Mouse (Mus musculus) C2C12 (cell line): ENCODE data around the gene Rgs3. TPM values are rescaled to one million over a fixed set of nuclear protein-coding genes. Genes with fewer than 3 reads are reported as not detected.

Experiments used
- H3K27me3 ChIP-seq: one replicate; pipeline ENCODE4 v1.6.1; 2011; ENCODE audit not compliant: control insufficient read depth, insufficient read depth, insufficient read length
- H3K36me3 ChIP-seq: one replicate; pipeline ENCODE4 v1.6.1; 2011; ENCODE audit not compliant: control insufficient read depth, insufficient read depth
- H3K4me3 ChIP-seq: one replicate; pipeline ENCODE4 v1.5.1; 2011; ENCODE audit warnings: mild to moderate bottlenecking, control low read depth; ENCODE audit not compliant: poor library complexity, insufficient read depth, severe bottlenecking
- H3K79me2 ChIP-seq: one replicate; pipeline ENCODE4 v1.6.1; 2011; ENCODE audit not compliant: control insufficient read depth, insufficient read depth
- H3K79me3 ChIP-seq: one replicate; pipeline ENCODE4 v1.6.1; 2011; ENCODE audit warnings: low read depth, control low read depth
- H3ac ChIP-seq: one replicate; pipeline ENCODE3; 2011; ENCODE audit warnings: low read depth; ENCODE audit not compliant: control insufficient read depth, insufficient read length
- CEBPB ChIP-seq: IDR thresholded peaks from one replicate; pipeline ENCODE4 v1.6.1; 2011; ENCODE audit warnings: low read depth, mild to moderate bottlenecking, control low read depth, moderate library complexity
- CTCF ChIP-seq: IDR thresholded peaks from one replicate; pipeline ENCODE4 v1.5.1; 2011; ENCODE audit not compliant: control insufficient read depth, insufficient read depth, insufficient read length
- FOSL1 ChIP-seq: IDR thresholded peaks from one replicate; pipeline ENCODE4 v1.8.0; 2011; ENCODE audit warnings: mild to moderate bottlenecking, low read length; ENCODE audit not compliant: poor library complexity, insufficient read depth, severe bottlenecking
- MAX ChIP-seq: IDR thresholded peaks from one replicate; pipeline ENCODE4 v1.6.1; 2011; ENCODE audit warnings: mild to moderate bottlenecking, control low read depth
- MYOD1 ChIP-seq: IDR thresholded peaks from one replicate; pipeline ENCODE4 v1.6.1; 2011; ENCODE audit warnings: low read depth; ENCODE audit not compliant: control insufficient read depth, insufficient read length
- MYOG ChIP-seq: IDR thresholded peaks from one replicate; pipeline ENCODE4 v1.6.1; 2011; ENCODE audit not compliant: control insufficient read depth, insufficient read length; ENCODE audit errors: extremely low read depth
- USF1 ChIP-seq: IDR thresholded peaks from one replicate; pipeline ENCODE4 v1.6.1; 2011; ENCODE audit warnings: low read depth, mild to moderate bottlenecking, control low read depth, moderate library complexity
- polyA plus RNA-seq: library from polyadenylated mRNA; unstranded; fragments of >200 nt; fragmentation: generic; extraction: Trizol; gene quantifications from one replicate; pipeline ENCODE4 v1.2.1, GENCODE M21; 2012; ENCODE audit warnings: missing spikeins

Rgs3 gene
- polyA plus RNA-seq, 1 experiment, result 49.8 TPM

DNA sequence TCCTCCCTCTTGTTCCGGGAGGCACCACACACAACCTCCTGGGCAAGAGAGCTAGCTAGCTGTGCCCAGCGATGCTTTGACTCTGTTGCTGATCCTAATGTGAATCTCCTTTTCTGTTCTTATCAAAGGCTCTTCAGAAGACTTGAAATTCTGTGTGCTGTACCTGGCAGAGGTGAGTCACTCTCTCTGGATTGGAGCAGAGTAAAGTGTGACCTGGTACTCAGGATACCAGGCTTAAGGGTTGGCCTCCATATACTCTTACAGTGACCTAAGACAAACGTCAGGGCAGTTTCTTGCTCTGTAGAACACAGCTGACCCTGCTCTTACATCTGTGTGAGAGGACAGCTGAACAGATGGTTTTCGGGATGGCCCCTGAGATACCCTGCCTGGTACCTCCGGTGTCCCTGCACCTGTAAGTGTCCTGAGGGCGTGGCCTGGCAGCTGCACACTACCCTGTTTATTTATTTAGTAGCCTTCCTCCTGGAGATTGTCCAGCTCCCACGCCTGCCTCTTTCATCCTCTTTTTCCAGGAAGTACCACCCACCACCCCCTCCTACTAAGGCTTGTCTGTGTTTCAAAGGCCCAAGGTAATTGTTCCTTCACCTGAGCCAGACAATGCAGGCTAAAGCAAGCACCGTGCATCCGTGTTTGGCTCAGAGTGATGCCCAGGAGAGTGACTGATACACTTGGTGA, 87.1 kb downstream of the Rgs3 start:
- Histone ChIP-seq H3K79me2 (no peaks in the 10 kb centered on the region), H3K79me3 (no peaks in the 10 kb centered on the region), H3K27me3 (no peaks in the 10 kb centered on the region), H3ac (no peak overlapping the region), H3K4me3 (no peak overlapping the region), H3K36me3 (no peaks in the 10 kb centered on the region)
- TF ChIP-seq MYOG, result no peak
- TF ChIP-seq USF1, result no peak
- TF ChIP-seq MAX, result no peak
- no peak for TF ChIP-seq CTCF
- no peak for TF ChIP-seq FOSL1
- no peak for TF ChIP-seq CEBPB
- TF ChIP-seq MYOD1, result no peak

DNA sequence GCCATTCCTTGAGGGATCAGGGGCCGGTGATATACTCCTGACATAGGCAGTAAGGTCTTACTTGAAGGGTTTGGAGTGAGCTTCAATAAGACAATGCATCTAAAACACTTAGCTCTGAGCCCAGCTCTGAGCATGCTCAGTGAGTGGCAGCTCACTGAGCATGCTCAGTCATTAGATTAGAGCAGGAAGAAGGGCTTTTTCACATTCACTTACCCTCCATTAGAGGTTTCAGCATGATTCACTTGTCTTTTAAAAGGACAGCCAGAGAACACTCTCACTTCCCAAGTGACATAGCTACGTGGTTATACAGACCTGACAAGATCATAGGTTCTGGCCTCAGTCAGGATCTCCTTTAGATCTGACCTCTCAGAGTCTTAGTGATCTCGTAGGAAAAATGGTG, 89.2 kb downstream of the Rgs3 start:
- no peak overlapping the region for H3K4me3 ChIP-seq
- TF ChIP-seq MYOD1 (no peak), FOSL1 (no peak), CTCF (no peak), USF1 (no peak), MYOG (no peak), MAX (no peak), CEBPB (no peak)
- no peak overlapping the region for H3ac ChIP-seq
- H3K36me3 ChIP-seq, result no peaks in the 10 kb centered on the region
- no peaks in the 10 kb centered on the region for H3K79me2 ChIP-seq
- peaks cover 3% of the 10 kb centered on the region for H3K27me3 ChIP-seq
- no peaks in the 10 kb centered on the region for H3K79me3 ChIP-seq

DNA sequence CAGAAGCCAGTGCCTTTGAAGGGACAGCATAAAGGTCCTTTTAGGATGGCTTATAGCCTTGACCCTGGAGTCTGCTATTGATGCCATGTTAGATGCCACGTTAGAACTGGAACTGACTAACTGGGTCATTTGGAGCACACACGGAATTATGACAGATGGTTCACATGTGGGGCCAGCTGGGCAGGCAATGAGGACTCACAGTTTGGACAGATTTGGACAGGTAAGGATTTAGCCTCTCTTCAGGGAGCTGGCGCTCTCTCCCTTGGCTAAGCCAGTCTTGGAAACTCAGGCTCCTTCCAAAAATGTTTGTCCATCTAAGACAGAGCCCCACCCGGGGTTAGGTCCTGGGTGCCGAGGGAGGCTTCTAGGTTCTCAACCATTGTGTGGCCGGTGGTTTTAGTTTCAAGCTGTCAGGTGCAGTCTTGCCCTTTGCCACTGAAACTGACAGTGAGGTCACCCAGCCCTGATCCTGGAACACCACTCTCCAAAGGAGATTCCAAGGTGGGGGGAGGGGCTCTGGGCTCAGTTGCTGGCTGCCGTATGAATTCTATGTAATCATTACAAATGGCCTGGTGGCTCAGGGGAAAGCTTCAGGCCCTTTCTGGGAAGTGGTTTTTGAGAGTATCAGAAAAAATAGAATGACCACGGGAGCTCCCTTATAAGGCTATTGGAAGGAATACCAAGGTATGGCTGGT, 90.0 kb downstream of the Rgs3 start:
- H3K36me3 ChIP-seq, result no peaks in the 10 kb centered on the region
- H3K79me2 ChIP-seq, result no peaks in the 10 kb centered on the region
- TF ChIP-seq MYOD1 (no peak), USF1 (no peak)

DNA sequence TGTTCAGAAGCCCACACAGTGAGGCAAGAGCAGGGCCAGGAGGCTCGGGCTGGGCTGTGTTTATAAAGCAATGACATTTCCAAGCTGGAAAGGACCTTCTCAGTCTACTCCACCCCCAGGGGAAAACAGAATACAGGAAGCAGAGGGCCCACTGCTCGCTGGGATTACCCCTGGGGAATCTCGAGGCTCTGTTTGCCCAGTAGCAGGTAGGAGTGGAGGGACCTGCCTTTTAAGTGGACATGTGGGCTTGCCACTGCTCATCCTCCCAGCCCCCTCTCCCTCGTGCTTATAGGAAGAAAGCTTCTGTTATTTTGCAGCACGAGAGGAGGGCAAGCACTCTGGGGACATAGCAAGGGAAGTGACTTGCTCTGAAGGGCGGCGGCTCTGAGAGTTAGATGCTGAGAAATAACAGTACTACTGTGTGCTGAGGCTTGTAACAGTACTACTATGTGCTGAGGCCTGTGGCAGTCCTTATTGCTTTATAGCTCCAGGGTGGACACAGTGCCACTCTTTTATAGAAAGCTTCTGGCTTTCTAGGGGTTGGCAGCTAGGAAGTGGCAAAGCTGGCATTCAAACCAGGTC, 91.6 kb downstream of the Rgs3 start:
- Histone ChIP-seq H3ac (no peak overlapping the region), H3K27me3 (peaks cover 3% of the 10 kb centered on the region), H3K36me3 (no peaks in the 10 kb centered on the region), H3K79me2 (no peaks in the 10 kb centered on the region), H3K79me3 (no peaks in the 10 kb centered on the region), H3K4me3 (no peak overlapping the region)
- no peak for TF ChIP-seq MYOG
- TF ChIP-seq MYOD1, result no peak
- no peak for TF ChIP-seq CTCF
- TF ChIP-seq CEBPB, result no peak
- TF ChIP-seq MAX, result no peak
- no peak for TF ChIP-seq USF1
- no peak for TF ChIP-seq FOSL1

More for the DNA sequence above, 90.0 kb downstream of the Rgs3 start:
- Histone ChIP-seq H3K79me3 (no peaks in the 10 kb centered on the region), H3K4me3 (no peak overlapping the region), H3K27me3 (peaks cover 3% of the 10 kb centered on the region), H3ac (no peak overlapping the region)

DNA sequence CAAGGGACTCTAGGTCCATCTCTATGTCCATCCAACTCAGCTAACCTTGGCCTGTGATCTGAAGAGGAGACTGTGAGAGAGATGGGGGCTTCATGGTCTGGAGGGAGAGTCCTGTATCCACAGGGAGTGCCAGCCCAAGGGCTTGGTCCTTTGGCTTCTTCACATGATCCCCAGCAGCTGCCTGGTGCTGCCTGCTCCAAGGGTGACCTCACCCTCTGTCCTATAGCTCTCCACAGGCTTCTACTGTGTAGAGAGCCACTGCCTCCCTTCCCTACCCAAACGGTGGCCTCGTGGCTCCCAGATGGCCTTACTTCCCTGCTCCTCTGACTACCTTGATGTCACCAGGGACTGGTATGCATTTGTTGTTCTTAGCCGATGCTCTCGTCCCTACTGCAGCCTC, 92.6 kb downstream of the Rgs3 start:
- TF ChIP-seq FOSL1, result no peak
- no peak for TF ChIP-seq USF1
- TF ChIP-seq MYOG, result no peak
- TF ChIP-seq CEBPB, result no peak
- TF ChIP-seq CTCF, result no peak
- no peak for TF ChIP-seq MYOD1
- no peak for TF ChIP-seq MAX
- no peak overlapping the region for H3ac ChIP-seq
- no peaks in the 10 kb centered on the region for H3K36me3 ChIP-seq
- H3K79me3 ChIP-seq, result no peaks in the 10 kb centered on the region
- H3K27me3 ChIP-seq, result peaks cover 3% of the 10 kb centered on the region
- no peaks in the 10 kb centered on the region for H3K79me2 ChIP-seq
- H3K4me3 ChIP-seq, result no peak overlapping the region
